Mouse (Mus musculus): ENCODE measurements around the gene Dnaaf1. TPM values are rescaled to one million over a fixed set of nuclear protein-coding genes. Genes with fewer than 3 reads are reported as not detected.

Dnaaf1 gene
- polyA plus RNA-seq, 1 experiment from 2014 or later = 0.16 TPM

DNA sequence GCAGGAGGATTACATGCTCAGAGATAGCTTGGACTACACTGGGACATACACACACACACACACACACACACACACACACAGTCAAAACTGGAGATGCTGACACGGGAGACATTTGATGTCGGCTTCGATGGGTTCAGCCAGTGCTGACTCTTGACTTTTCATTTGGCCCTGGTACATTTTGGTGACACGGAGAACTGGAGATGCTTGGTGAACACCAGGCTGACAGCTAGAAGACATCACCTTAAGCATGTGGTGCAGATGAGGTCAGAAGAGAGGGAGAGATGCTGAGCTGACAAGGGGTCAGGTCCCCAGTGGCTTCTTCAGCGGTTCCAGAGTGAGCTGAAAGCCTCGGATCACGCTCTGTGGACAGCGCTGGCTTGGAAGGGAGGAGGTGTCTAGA, 48.0 kb downstream of the Dnaaf1 start:
- 76% methylated on average over 8 of the region's 8 CpGs for WGBS
- H3K9ac ChIP-seq = no peak overlapping the region

DNA sequence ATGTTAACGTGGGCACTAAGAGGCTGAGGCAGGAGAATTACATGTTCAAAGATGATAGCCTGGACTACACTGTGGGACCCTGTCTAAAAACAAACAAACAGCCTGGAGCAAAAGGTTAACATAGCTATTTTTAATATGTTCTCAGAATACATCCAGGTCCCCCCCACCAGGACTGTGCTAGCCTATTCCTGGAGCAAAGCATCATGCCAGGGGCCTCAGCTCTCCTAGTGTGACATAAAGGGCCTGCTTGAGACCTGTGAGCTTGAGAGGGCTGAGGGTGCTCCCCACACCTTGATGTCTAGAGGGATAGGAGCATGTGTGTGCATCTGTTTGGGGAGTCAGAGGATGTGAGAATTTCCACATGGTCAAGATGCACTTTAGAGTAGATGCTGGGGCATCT, 48.7 kb downstream of the Dnaaf1 start:
- Histone ChIP-seq H3K27ac (no peak overlapping the region), H3K9me3 (replicated peaks) (no peaks in the 10 kb centered on the region), H3K36me3 (no peaks in the 10 kb centered on the region), H3K4me2 (no peak overlapping the region), H3K4me3 (no peak overlapping the region), H3K27me3 (peaks cover 3% of the 10 kb centered on the region; the same call in 1 of the 2 replicates), H3K9ac (no peak overlapping the region), H3K4me1 (replicated peaks) (peaks cover 10% of the 10 kb centered on the region)
- 85% methylated on average over 1 of the region's 1 CpGs for WGBS
- ATAC-seq (replicated peaks; ENCODE audit: insufficient number of reproducible peaks, insufficient read depth, low FRiP score, low read depth) = no peak

More for the DNA sequence above, 48.0 kb downstream of the Dnaaf1 start:
- Histone ChIP-seq H3K36me3 (no peaks in the 10 kb centered on the region), H3K4me2 (no peak overlapping the region), H3K4me3 (no peak overlapping the region), H3K27me3 (peaks cover 3% of the 10 kb centered on the region; the same call in 1 of the 2 replicates), H3K4me1 (replicated peaks) (peaks cover 10% of the 10 kb centered on the region), H3K27ac (no peak overlapping the region), H3K9me3 (replicated peaks) (no peaks in the 10 kb centered on the region)
- no peak for ATAC-seq (replicated peaks; ENCODE audit: insufficient number of reproducible peaks, insufficient read depth, low FRiP score, low read depth)

DNA sequence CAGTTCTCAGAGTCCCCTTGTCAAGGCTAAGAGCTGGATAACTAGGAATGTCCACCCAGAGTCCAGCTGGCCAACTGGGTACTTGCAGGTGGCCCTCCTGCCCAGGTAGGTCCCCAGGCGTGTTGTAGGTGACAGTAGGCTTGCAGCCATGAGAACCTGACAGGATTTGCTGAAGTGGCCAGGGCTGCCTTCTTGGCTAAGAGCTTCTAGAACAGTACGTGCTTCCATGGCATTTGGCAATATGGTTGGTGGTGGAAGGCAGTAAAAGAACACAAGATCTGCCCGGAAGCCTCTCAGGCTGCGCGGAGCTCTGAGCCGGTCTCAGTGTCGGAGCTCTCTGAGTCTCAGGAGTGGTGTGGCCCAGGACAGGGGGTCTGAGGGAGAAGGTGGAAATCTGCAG, 49.9 kb downstream of the Dnaaf1 start:
- H3K27me3 ChIP-seq = peaks cover 3% of the 10 kb centered on the region; the same call in 1 of the 2 replicates
- no peak overlapping the region for H3K27ac ChIP-seq
- H3K9ac ChIP-seq = no peak overlapping the region
- no peaks in the 10 kb centered on the region for H3K9me3 ChIP-seq (replicated peaks)
- 81% methylated on average over 7 of the region's 7 CpGs for WGBS
- H3K36me3 ChIP-seq = no peaks in the 10 kb centered on the region
- H3K4me2 ChIP-seq = no peak overlapping the region
- H3K4me3 ChIP-seq = no peak overlapping the region
- ATAC-seq (replicated peaks; ENCODE audit: insufficient number of reproducible peaks, insufficient read depth, low FRiP score, low read depth) = no peak
- peaks cover 10% of the 10 kb centered on the region for H3K4me1 ChIP-seq (replicated peaks)

DNA sequence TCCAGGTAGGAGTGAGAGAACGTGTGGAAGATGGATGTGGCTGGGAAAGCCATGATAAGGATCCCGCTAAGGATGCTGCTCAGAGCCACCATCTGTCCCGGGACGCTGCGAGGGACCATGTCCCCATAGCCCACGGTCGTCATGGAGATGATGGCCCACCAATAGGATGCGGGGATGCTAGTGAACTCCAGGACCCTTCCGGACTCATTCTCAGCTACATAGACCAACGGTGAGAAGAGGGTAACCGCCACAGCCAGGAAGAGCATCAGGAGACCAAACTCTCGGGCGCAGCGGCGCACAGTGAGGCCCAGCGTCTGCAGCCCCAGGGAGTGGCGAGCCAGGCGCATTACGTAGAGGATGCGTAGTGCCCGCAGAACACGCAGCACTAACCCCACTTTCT, 50.8 kb downstream of the Dnaaf1 start:
- no peaks in the 10 kb centered on the region for H3K9me3 ChIP-seq (replicated peaks)
- no peak overlapping the region for H3K9ac ChIP-seq
- H3K4me3 ChIP-seq = no peak overlapping the region
- peaks cover 5% of the 10 kb centered on the region for H3K27me3 ChIP-seq
- H3K4me1 ChIP-seq (replicated peaks) = peaks cover 5% of the 10 kb centered on the region
- WGBS = 81% methylated on average over 22 of the region's 22 CpGs
- no peak overlapping the region for H3K4me2 ChIP-seq
- no peaks in the 10 kb centered on the region for H3K36me3 ChIP-seq
- ATAC-seq (replicated peaks; ENCODE audit: insufficient number of reproducible peaks, insufficient read depth, low FRiP score, low read depth) = no peak
- no peak overlapping the region for H3K27ac ChIP-seq

DNA sequence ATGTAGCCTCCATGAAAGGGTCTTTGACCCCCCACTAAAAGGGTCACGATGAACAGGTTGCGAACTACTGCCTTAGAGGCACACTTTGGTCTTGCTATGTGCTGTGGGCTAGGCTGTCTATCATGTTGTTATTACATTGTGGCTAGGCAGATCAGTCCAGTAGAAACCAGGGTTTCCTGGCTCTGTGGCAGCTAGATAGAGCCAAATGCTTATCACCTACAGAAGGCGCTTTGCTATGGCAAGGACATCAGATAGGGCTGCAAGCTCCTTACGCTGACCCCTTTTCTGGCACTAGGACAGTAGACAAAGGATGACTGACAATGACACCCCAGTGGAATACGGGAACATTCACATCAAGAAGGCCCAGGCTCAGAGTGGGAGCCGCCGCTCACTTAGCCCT, 52.2 kb downstream of the Dnaaf1 start:
- H3K27ac ChIP-seq = no peak overlapping the region
- 72% methylated on average over 7 of the region's 7 CpGs for WGBS

DNA sequence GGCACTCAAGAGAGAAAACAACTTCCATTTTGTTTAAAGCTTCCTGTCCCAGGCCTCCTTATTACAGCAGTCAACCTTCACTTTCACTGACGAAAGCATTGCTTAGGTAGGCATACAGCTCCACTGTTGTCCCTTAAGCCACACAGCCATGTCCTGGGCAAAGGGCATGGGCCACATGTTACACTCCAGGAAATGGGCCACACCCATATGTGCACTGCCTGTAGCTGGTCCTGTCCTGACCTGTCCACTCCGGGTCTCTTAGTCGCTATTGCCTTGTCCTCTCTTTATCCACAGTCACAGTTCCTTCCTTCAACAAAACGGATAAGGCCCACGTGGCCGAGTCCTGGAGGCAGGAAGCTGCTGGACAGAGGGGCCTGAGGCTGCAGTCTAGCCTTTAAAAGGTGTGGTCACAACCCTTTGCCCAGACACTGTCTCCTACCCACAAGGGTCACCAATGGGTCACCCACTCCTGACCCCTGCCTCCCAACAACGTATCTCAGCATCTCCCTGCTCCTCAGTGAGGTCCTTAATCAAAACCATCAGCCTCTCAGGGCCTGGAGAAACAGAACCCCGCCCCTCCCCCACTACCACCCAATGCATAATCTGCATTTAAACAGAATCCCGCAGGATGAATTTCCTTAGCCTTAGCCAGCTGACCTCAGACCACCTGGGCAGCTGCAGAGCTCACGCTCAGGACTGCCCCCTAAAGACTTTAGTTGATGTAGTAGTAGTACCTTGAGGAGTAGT, 52.8 kb downstream of the Dnaaf1 start:
- WGBS = 41% methylated on average over 10 of the region's 10 CpGs
- no peak overlapping the region for H3K27ac ChIP-seq
- no peak for ATAC-seq (replicated peaks; ENCODE audit: insufficient number of reproducible peaks, insufficient read depth, low FRiP score, low read depth)
- peaks cover 21% of the 10 kb centered on the region for H3K27me3 ChIP-seq
- H3K9ac ChIP-seq = no peak overlapping the region
- no peaks in the 10 kb centered on the region for H3K9me3 ChIP-seq (replicated peaks)
- H3K4me2 ChIP-seq = no peak overlapping the region
- H3K36me3 ChIP-seq = no peaks in the 10 kb centered on the region
- H3K4me3 ChIP-seq = no peak overlapping the region
- no peaks in the 10 kb centered on the region for H3K4me1 ChIP-seq (replicated peaks)

More for the DNA sequence above, 52.2 kb downstream of the Dnaaf1 start:
- Histone ChIP-seq H3K27me3 (peaks cover 16% of the 10 kb centered on the region), H3K36me3 (no peaks in the 10 kb centered on the region), H3K9me3 (replicated peaks) (no peaks in the 10 kb centered on the region), H3K4me1 (replicated peaks) (no peaks in the 10 kb centered on the region), H3K4me3 (no peak overlapping the region), H3K4me2 (no peak overlapping the region), H3K9ac (no peak overlapping the region)
- ATAC-seq (replicated peaks; ENCODE audit: insufficient number of reproducible peaks, insufficient read depth, low FRiP score, low read depth) = no peak

DNA sequence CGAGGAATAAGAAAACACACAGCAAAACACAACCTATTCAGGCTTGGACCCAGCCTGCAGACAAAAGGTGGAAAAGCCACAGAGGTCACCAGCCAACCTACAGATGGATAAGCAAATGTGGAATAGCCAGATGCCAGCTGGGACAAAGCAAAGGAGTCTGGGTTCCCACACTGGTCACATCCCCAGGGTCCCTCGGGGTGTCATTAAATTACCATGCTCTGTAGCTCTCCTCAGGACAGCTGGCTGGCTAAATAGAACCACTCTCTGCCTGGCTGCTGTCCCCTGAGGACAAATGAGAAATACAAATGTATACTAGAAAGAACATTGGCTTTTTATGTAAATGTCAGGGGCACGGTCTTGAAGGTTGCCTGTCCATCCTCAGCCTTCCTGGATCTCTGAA, 55.8 kb downstream of the Dnaaf1 start:
- Histone ChIP-seq H3K36me3 (no peaks in the 10 kb centered on the region), H3K9ac (no peak overlapping the region), H3K27me3 (peaks cover 45% of the 10 kb centered on the region), H3K9me3 (replicated peaks) (no peaks in the 10 kb centered on the region), H3K4me3 (no peak overlapping the region), H3K27ac (no peak overlapping the region), H3K4me1 (replicated peaks) (peaks cover 14% of the 10 kb centered on the region), H3K4me2 (no peak overlapping the region)
- WGBS = 62% methylated on average over 3 of the region's 3 CpGs
- ATAC-seq (replicated peaks; ENCODE audit: insufficient number of reproducible peaks, insufficient read depth, low FRiP score, low read depth) = no peak

DNA sequence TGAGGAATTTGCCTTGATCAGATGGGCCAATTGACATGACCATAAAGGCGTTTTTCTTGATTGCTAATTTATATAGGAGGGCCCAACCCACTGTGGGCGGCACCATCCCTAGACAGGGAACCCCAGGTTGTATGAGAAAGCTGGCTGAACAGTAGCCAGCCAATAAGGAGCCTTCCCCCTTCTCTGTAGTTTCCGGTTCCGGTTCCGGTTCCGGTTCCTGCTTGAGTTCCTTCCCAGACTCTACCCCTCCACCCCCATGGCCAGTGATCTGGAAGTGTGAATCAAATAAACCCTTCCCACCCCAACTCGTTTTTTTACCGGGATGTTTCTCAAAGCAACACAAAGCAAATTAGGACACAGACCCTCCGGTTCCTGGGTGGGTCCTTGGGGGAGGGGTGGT, 57.2 kb downstream of the Dnaaf1 start:
- Histone ChIP-seq H3K4me1 (replicated peaks) (peaks cover 15% of the 10 kb centered on the region), H3K9me3 (replicated peaks) (no peaks in the 10 kb centered on the region), H3K36me3 (no peaks in the 10 kb centered on the region), H3K4me3 (no peak overlapping the region), H3K27me3 (peaks cover 51% of the 10 kb centered on the region), H3K4me2 (no peak overlapping the region), H3K27ac (no peak overlapping the region), H3K9ac (no peak overlapping the region)
- 83% methylated on average over 9 of the region's 9 CpGs for WGBS
- ATAC-seq (replicated peaks; ENCODE audit: insufficient number of reproducible peaks, insufficient read depth, low FRiP score, low read depth) = no peak

DNA sequence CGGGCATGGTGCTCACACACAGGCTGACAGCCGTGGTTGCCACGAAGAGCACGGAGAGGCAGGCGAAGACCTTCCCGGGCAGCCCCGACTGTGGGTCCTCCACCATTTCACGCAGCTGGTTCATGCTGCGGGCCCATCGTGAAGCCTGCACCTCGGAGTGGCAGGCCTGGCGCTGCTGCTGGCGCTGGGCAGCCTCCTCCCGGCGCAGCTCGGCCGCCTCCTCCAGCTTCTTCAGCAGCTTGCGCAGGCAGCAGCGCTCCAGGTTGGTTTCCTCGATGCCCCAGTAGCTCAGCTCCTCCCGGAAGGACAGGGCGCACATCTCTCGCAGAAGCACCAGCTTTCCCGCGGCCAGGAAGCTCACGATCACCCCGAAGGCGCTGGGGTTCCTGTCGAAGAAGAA, 57.9 kb downstream of the Dnaaf1 start:
- WGBS = 39% methylated on average over 29 of the region's 29 CpGs
- peaks cover 15% of the 10 kb centered on the region for H3K4me1 ChIP-seq (replicated peaks)
- H3K9ac ChIP-seq = no peak overlapping the region
- peaks cover 54% of the 10 kb centered on the region for H3K27me3 ChIP-seq
- ATAC-seq (replicated peaks; ENCODE audit: insufficient number of reproducible peaks, insufficient read depth, low FRiP score, low read depth) = no peak
- H3K9me3 ChIP-seq (replicated peaks) = no peaks in the 10 kb centered on the region
- H3K27ac ChIP-seq = no peak overlapping the region
- no peaks in the 10 kb centered on the region for H3K36me3 ChIP-seq
- no peak overlapping the region for H3K4me2 ChIP-seq
- H3K4me3 ChIP-seq = no peak overlapping the region

DNA sequence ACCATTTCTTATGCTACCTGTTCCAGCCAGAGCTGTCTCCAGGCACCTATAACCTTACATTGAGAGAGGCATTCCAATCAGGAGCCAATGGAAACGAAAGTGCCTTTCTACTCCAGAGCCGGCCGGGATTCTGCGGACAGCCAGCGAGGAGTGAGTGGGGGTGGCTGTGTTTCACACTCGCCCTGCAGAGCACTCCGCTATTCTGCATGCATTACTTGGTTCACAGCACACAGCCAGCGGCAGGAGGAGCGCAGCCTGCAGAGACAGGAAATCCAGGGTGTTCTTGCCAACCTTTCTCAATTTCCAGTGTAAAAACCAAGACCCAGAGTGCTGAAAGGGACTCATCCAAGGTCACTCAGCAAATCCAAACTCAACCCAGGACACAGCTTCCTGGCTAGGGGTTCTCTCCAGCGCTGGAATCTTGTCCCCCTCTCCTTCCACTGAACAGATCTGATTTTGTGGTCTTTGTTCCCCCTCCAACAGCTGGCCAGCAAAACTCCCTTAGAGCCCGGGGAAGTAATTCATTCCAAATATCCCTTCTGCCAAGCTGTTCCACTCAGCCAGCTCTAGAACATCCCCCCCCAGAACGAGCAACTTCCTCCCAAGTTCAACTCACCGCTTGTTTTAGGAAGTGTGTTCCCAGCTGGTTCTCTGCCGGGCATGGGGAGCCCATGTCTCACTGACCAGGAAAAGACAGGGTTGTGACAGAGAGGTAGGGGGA, 59.7 kb downstream of the Dnaaf1 start:
- peaks cover 54% of the 10 kb centered on the region for H3K27me3 ChIP-seq
- H3K9ac ChIP-seq = no peak overlapping the region
- WGBS = 35% methylated on average over 14 of the region's 14 CpGs
- H3K4me2 ChIP-seq = no peak overlapping the region
- H3K27ac ChIP-seq = no peak overlapping the region
- H3K9me3 ChIP-seq (replicated peaks) = no peaks in the 10 kb centered on the region
- H3K4me1 ChIP-seq (replicated peaks) = peaks cover 15% of the 10 kb centered on the region
- H3K36me3 ChIP-seq = no peaks in the 10 kb centered on the region
- no peak for ATAC-seq (replicated peaks; ENCODE audit: insufficient number of reproducible peaks, insufficient read depth, low FRiP score, low read depth)
- H3K4me3 ChIP-seq = no peak overlapping the region

DNA sequence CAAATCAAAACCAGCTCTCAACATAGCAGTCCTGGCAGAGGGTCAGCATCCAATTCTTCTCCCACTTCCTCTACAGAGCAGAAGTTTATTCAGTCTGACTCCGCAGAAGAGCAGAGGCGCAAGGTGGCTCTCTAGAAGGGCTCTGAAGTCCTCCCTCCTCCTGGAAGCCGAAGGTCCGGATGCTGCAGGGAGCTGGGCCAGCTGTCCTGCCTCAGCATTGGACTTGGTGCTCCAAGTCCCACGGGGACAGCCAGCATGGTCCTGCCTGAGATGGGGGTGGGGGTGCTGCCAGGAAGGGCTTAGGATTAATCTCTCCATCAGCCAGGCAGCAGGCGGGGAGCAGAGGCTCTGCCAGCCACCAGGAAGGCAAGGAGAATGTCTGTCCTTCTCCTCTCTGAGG, 60.3 kb downstream of the Dnaaf1 start, which contains the start of gene Kcng4:
Gene Kcng4 (minus strand): TSS at position 303 of the 400 bp plus-strand sequence.
- Histone ChIP-seq H3K27ac (no peak within 1 kb of the TSS), H3K36me3 (no peaks in the 10 kb centered on the region), H3K4me2 (no peak within 1 kb of the TSS), H3K27me3 (peaks cover 54% of the 10 kb centered on the region), H3K9me3 (replicated peaks) (no peaks in the 10 kb centered on the region), H3K4me3 (no peak within 1 kb of the TSS), H3K4me1 (replicated peaks) (peaks cover 15% of the 10 kb centered on the region), H3K9ac (no peak within 1 kb of the TSS)
- WGBS = 26% methylated on average over 6 of the region's 6 CpGs
- ATAC-seq (replicated peaks; ENCODE audit: insufficient number of reproducible peaks, insufficient read depth, low FRiP score, low read depth) = no peak; the same call in 1 of the 2 replicates
